Mouse (Mus musculus) cortical plate, adult 2 months (tissue): ENCODE data around the gene D930020B18Rik. TPM values are rescaled to one million over a fixed set of nuclear protein-coding genes. Genes with fewer than 3 reads are reported as not detected.

Experiments used
- H3K27ac ChIP-seq: fragments of 200-500 bp; 2 replicates; pipeline ENCODE4 v1.5.1; 2012; ENCODE audit warnings: low read length, control low read depth, inconsistent platforms; ENCODE audit not compliant: insufficient read depth
- H3K4me1 ChIP-seq: fragments of 200-500 bp; 2 replicates; pipeline ENCODE4 v1.6.1; 2011; ENCODE audit warnings: low read length; ENCODE audit not compliant: control insufficient read depth, insufficient read depth
- H3K4me3 ChIP-seq: fragments of 200-500 bp; 2 replicates; pipeline ENCODE4 v1.5.1; 2011; ENCODE audit warnings: mild to moderate bottlenecking, low read length, control low read depth; ENCODE audit not compliant: insufficient read depth
- CTCF ChIP-seq: fragments of 200-500 bp; IDR thresholded peaks from 2 replicates; pipeline ENCODE4 v1.5.1; 2011; ENCODE audit warnings: mild to moderate bottlenecking, control low read depth, low read length; ENCODE audit not compliant: insufficient read depth; ENCODE audit errors: extremely low read depth
- POLR2A ChIP-seq: fragments of 200-500 bp; IDR thresholded peaks from 2 replicates; pipeline ENCODE4 v1.6.1; 2011; ENCODE audit warnings: mild to moderate bottlenecking, low read length, control low read depth; ENCODE audit not compliant: insufficient read depth; ENCODE audit errors: extremely low read depth
- polyA plus RNA-seq: library from polyadenylated mRNA; depleted of rRNA; stranded (reverse); fragments of >200 nt; gene quantifications from 2 replicates; pipeline ENCODE4 v1.2.3, GENCODE M21; 2012

Gene D930020B18Rik
- polyA plus RNA-seq, 1 experiment, result 0.31 TPM

- TF ChIP-seq POLR2A (no peak), CTCF (no peak)
- Histone ChIP-seq H3K4me3 (no peak overlapping the region), H3K4me1 (no peaks in the 10 kb centered on the region), H3K27ac (no peak overlapping the region)
Observed at GRCm38 (mm10) chr10:121662711-121663110, 21.3 kb downstream of the D930020B18Rik start.

- Histone ChIP-seq H3K4me3 (no peak overlapping the region), H3K27ac (no peak overlapping the region), H3K4me1 (no peaks in the 10 kb centered on the region)
- no peak for TF ChIP-seq CTCF
- no peak for TF ChIP-seq POLR2A
Observed at GRCm38 (mm10) chr10:121663599-121663998, 22.2 kb downstream of the D930020B18Rik start.

- Histone ChIP-seq H3K4me1 (no peaks in the 10 kb centered on the region), H3K27ac (no peak overlapping the region)
- TF ChIP-seq CTCF (no peak), POLR2A (no peak)
Observed at GRCm38 (mm10) chr10:121665631-121666145, 24.3 kb downstream of the D930020B18Rik start.

GRCm38 (mm10) chr10:121669103-121669502, 27.7 kb downstream of the D930020B18Rik start:
- H3K4me1 ChIP-seq, result no peaks in the 10 kb centered on the region
- no peak for TF ChIP-seq CTCF
- no peak for TF ChIP-seq POLR2A
- H3K27ac ChIP-seq, result no peak overlapping the region
- H3K4me3 ChIP-seq, result no peak overlapping the region

More at GRCm38 (mm10) chr10:121665631-121666145, 24.3 kb downstream of the D930020B18Rik start:
- no peak overlapping the region for H3K4me3 ChIP-seq

GRCm38 (mm10) chr10:121677019-121677418, 35.6 kb downstream of the D930020B18Rik start:
- Histone ChIP-seq H3K27ac (no peak overlapping the region), H3K4me1 (no peaks in the 10 kb centered on the region)
- no peak for TF ChIP-seq CTCF
- TF ChIP-seq POLR2A, result no peak

GRCm38 (mm10) chr10:121680902-121681301, 39.5 kb downstream of the D930020B18Rik start:
- H3K4me3 ChIP-seq, result no peak overlapping the region
- H3K27ac ChIP-seq, result no peak overlapping the region
- H3K4me1 ChIP-seq, result no peaks in the 10 kb centered on the region
- no peak for TF ChIP-seq POLR2A
- TF ChIP-seq CTCF, result no peak

More at GRCm38 (mm10) chr10:121677019-121677418, 35.6 kb downstream of the D930020B18Rik start:
- H3K4me3 ChIP-seq, result no peak overlapping the region

- Histone ChIP-seq H3K27ac (no peak overlapping the region), H3K4me3 (no peak overlapping the region), H3K4me1 (no peaks in the 10 kb centered on the region)
- TF ChIP-seq CTCF (no peak), POLR2A (no peak)
Observed at GRCm38 (mm10) chr10:121682539-121682938, 41.2 kb downstream of the D930020B18Rik start.

- Histone ChIP-seq H3K4me3 (no peak overlapping the region), H3K4me1 (no peaks in the 10 kb centered on the region), H3K27ac (no peak overlapping the region)
- TF ChIP-seq CTCF, result no peak
- TF ChIP-seq POLR2A, result no peak
Observed at GRCm38 (mm10) chr10:121686153-121686660, 44.8 kb downstream of the D930020B18Rik start.

GRCm38 (mm10) chr10:121687511-121687910, 46.1 kb downstream of the D930020B18Rik start:
- no peak overlapping the region for H3K27ac ChIP-seq
- TF ChIP-seq CTCF (0 out of 2 replicates have a peak, but pooled peaks have one; percentile 3), POLR2A (no peak)
- H3K4me3 ChIP-seq, result no peak overlapping the region

GRCm38 (mm10) chr10:121689591-121690314, 48.4 kb downstream of the D930020B18Rik start:
- Histone ChIP-seq H3K4me1 (no peaks in the 10 kb centered on the region), H3K27ac (no peak overlapping the region), H3K4me3 (no peak overlapping the region)
- TF ChIP-seq POLR2A, result no peak
- TF ChIP-seq CTCF, result peak; percentile 91

More at GRCm38 (mm10) chr10:121687511-121687910, 46.1 kb downstream of the D930020B18Rik start:
- H3K4me1 ChIP-seq, result no peaks in the 10 kb centered on the region
